Mouse (Mus musculus): ENCODE measurements at regions not wholly inside any gene's neighbourhood (a gene's known extent, or its start where the extent isn't known, plus 50 kb on each side); places are given as distances from the start of the nearest gene placed in this dataset.
A peak's percentile ranks its signal among the peaks of the same experiment; 100 is the strongest.
"Not testable (repeated sequence)": the region's sequence is repeated elsewhere in the genome, so short reads cannot be mapped to it uniquely, and the experiment has no call there.

DNA sequence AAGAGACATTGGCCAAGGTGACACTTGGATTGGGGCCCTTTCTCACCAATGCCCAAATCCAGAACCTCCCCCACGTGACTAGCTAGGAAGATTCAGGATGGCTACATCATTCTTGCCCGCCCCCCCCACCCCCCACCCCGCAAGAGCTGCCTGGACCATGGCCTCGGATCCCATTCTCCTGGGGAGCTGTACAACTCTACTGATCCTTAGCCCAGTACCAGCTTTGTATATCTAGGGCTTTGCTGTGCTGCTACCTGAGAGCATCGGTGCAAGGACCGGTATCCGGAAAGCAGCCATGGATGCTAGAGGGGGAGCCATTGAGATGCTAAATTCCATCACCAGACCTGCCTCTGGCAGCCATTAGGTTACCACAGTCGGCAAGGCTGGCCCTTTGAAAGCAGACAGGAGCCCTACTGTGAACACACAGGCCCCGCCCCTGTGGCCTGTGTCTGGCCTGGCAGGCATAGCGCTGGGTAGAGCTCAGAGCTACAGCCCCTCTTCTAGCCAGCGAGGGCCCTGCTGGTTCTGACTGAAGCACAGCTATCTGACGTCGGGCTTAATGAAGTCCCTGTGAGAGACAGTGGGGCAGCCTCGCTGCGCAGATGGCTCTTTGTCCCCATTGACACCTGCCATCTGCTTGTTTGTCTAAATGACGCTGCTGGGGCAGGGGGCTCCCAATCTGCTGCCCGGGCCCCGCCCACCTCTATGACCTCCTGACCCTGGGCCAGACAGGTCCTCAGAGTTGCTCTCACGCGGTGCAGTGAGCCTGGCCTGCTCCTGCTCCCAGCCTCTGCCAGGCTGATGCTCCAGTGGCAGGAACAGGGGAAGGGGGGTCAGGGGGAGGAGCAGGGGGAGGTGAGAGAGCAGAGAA, 128.9 kb downstream of the Dll1 start:
- peak; percentile 26 for DNase-seq (ENCODE audit: low read depth, low spot score)

DNA sequence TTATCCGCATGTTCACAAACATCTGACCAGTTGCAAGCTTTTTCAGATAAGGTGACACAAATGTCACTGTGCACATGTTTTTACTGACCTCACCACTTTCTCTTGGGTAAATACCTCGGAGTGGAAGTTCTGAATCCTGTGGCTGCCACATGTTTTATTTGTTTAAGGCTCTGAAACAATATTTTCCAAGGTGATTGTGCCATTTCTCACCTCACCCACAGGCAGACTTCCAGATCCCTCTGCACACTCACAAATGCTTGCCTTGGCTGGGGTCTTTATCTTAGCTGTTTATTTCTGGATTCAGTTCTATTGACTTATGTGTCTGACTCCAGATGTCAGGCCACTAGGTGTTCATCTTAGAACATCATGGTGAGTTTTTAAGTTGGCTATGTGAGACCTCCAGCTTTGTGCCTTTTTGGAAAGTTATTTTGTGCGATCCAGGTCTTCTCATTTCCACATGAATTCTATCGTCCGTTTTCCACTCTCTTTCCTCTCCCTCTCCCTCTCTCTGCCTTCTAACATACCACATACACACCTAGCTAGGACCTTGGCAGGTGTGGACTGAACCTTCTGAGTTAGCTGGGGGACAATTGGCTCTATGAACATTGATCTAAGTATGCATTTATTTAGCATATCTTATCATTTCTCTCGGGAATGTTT, 133.6 kb downstream of the Dll1 start:
- no peak for DNase-seq (ENCODE audit: low read depth, low spot score)

DNA sequence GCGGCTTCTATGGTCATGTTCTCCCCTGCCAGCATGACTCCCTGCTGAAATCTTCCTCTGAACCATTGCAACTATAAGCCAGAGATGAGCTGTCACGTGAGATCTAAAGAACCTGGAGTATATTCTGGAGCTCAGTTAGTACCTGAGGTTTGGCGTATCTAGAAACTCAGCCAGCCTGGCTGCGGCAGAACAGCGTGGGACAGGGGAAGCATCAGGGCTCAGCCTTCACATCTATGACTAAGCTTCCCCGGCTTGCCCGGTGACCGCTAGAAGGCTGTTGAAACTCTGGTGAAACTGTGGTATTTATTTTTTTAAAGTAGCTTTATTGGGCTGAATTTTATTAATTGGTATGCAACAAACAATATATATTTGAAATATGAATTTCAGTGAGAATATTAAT, 134.3 kb downstream of the Dll1 start:
- DNase-seq (ENCODE audit: low read depth, low spot score), result no peak

DNA sequence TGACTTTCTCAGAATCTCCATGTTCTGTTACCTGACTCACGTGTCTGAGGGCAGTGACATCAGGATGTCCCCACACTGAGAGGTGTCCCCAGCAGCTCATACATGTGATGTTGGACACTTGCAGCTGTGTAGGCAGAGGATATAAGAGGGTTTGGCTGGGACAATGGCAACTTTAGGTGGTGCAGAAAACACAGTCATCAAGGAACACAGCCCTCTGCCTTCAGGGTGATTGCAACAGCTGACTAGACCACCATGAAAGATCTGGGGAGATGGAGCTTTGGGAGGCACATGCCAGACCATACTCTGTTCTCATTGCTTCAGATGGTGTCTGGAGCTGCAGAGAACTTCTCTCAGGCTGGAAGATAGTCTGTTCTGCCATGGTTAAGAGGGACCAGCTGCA, 135.2 kb downstream of the Dll1 start:
- DNase-seq (ENCODE audit: low read depth, low spot score), result no peak

DNA sequence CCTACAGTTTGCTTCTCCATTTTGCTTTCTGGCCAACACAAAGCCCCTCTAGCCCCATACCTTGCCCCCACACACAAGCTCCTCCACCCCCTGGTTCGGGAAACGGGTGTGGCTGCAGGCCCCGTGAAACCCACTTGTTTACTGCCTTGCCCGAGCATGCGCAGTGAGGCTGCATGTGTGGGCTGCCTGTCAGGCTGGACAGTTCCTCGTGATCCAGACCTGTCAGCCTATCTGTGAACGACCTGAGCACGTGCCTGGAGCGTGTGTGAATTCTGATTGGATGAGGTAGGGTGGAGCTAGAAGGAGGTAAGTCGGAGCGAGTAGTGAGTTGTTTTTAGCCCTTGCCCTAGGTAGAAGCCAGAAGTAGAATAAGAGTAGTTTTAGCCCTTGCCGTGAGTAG, 136.0 kb downstream of the Dll1 start:
- DNase-seq (ENCODE audit: low read depth, low spot score), result not testable (repeated sequence)

DNA sequence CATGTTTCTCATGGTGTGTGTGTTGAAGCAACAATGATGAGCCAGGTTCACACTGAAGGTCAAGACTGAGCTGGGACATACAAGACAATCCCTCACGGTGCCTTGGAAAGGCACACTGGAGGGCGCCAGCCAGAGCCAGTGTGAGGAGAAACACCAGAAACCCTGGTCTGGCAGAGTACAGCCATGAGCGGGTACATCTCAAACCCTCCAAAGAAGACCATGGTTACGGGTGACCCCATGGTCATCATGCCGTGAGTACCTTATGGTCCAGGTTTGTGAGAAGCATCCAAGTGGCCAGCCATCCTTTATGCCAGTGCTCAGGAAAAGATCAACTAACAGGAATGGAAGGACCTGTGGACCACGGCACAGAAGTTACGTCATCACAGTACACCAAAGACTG, 136.7 kb downstream of the Dll1 start:
- no peak for DNase-seq (ENCODE audit: low read depth, low spot score)

DNA sequence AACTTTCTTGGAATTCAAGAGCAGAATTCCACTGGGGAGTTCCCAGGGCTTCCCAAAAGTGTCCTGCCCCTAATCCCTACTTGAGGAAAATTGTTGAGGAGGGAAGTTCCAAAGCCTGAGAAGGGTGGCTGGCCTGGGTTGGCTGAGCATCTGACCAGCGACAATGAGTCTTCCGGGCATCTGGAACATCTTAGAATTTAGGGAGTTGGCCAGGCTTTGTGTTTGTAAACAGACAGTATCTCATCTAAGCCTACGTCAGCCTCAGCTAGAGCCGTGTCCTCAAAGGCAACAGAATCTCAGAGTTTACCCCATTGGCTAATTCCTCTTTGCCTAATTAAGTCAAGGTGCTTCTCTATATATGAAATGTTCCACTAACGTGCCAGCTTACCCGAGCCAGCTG, 141.6 kb downstream of the Dll1 start:
- DNase-seq (ENCODE audit: low read depth, low spot score), result no peak

DNA sequence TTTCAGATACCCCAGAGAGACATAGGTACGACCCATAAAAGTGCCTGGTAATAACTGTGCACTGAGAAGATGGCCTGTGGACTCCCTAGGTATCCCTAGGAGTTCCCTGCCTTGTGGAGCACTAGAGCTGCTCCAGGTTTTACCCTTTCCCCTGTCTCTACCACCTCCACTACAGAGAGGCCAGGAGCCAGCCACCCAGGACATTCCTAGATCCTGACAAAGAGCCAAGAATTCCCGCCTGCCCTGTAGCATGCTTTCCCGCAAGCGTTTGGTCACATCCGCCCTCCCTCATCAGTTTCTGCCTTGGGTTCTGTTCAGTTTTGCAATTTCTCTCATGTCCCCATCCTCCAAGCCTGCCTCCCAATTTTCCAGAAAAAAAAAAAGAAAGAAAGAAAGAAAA, 145.5 kb downstream of the Dll1 start:
- no peak for DNase-seq (ENCODE audit: low read depth, low spot score)

DNA sequence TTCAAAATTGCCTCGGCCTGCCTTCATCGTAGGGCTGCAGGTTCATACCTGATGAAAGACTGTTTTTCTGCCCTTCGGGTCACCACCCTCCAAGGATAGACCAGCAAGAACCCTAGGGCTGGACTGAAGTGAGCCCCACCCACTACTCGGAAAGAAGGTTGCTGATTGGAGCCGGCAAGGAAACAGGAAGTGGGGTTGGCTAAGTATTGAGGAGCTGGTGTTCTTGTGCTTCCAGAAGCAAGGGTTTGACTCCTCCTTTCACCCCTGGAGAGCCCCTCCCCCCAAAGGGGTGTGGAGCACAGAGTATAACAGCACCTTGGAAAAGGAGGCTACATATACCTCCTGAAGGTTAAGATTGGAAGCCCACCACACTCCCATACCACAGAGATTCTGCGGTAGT, 147.5 kb downstream of the Dll1 start:
- DNase-seq (ENCODE audit: low read depth, low spot score), result no peak

DNA sequence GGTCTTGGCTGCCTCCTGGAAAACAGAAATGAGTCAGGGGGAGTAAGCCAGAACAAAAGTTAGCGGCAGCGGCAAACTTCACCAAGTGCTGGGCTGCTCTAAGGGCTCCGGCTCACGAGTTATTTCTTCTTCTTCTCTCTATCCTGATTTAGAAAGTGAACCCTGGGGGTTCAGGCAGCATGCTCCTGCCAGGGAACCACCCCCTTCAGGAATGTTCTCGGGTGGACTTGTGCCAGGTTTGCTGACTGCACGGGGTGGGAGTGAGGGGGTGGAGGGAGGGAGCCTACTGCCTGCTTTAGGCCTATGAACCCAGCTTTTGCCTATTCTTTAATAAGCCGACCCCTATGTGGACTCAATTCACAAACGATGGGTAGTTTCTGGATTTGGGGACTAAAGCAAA, 148.6 kb downstream of the Dll1 start:
- peak; percentile 6 for DNase-seq (ENCODE audit: low read depth, low spot score)

DNA sequence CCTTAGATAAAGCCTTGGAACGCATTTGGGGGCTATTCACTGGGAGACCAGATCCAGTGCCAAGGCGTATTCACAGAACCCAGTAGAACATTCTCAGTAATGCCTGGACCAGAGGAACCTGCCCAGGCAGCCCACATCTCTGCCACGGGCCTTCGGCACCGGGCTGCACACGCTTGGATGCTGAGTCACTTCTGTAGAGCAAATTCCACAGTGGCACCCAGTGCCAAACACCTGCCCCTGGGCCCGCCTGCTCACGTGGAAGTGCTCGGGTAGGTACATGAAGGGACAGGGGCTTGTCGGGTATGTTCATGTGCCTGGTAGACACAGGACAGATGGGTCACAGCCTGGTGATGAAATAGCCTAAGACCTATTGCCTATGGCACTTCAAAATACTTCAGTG, 152.8 kb downstream of the Dll1 start:
- DNase-seq (ENCODE audit: low read depth, low spot score), result no peak

DNA sequence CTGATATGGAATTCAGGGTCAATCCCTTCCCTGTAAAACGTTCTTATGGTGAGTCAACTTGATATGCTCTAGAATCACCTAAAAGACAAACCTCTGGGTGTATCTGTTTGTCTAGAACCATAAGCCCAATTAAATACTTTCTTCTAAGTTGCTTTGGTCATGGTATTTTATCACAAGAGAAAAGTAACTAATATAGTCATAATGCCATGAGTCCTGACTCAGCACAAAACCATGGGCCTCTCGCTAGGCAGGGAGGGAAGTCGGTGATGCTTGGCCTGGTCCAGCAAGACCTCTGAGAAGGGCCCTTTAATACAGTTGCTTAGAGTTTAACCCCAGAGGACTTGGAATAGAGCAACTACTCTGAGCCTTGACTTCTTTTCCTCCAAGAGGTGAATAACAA, 153.7 kb downstream of the Dll1 start:
- no peak for DNase-seq (ENCODE audit: low read depth, low spot score)

DNA sequence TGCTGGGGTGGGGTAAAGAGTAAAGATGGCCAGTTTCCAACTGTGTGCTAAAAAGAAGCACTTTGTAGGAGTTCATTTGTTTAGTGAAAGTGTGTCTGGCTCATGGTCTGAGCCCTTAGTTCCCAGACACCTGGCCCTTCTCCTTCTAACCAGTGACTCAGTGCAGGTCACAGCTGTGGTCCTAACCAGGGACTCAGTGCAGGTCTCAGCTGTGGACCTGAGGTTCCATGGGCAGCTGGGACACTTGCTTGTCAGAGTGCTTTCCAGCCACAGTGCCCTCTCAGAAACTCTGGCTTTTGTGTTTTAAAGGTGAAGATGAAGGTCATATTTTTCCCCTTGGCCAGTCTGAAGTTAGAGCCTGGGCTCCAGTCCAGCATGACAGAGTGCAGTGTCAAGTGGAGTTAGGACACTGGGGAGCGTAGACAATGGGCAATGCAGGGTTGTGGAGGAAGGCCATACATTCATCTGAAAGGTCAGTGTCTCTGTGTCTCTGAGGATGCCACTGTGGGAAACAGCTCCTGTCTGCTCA, 162.5 kb downstream of the Dll1 start:
- DNase-seq (ENCODE audit: low read depth, low spot score), result no peak

DNA sequence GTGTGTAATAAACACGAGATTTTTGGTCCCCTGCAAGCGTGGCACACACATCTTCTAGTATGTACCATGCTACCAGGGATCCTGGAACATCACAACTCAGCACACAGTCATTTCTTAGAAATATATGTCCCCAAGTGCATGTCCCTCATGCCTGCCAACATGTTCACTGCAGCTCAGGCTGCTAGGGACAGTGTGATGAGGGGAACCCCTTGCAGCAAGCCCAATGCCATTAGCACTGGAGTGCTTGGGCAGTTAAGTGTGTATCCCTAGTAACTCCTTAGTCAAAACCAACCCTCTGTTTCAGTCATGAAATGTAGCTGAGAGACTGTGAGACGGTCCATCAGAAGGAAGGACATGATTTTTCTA, 167.5 kb upstream of the Gm3448 start:
- DNase-seq (ENCODE audit: low read depth, low spot score), result no peak

DNA sequence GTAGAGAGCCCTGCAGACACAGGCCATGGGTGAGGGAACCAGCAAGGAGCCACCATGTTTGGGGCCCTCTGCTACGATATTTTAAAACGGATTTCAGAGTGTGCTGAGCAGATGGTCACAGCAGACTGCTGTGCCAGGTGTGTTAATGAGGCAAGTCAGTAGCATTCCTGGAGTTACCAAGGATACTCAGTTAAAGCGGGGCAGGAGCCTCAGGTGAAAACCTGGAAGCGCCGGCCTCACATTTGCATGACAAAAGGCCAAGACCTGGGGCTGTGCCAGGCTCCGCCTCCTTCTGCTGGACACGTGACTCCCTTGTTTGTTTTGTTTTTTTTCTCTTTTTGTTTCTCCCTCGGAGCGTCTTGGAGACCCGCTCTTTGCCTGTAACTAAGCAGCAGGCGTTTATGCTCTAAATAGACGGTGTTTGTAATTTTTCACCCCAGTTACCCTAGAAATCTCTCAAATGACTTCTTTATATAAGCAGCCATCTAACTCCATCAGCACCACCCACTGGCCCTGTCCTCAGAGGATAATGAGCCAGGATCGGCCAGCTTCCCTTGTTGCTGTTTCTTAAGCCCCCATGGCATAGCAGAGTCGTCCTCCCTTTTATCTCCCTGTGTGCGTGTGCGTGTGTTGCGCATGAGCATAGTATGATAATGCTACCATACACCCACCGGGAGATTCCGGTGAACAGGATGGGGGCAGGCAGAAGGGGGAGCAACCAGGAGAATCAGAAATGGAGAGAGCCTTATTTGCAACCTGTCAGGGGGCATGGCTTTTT, 166.9 kb upstream of the Gm3448 start:
- peak; percentile 78 for DNase-seq (ENCODE audit: low read depth, low spot score)

DNA sequence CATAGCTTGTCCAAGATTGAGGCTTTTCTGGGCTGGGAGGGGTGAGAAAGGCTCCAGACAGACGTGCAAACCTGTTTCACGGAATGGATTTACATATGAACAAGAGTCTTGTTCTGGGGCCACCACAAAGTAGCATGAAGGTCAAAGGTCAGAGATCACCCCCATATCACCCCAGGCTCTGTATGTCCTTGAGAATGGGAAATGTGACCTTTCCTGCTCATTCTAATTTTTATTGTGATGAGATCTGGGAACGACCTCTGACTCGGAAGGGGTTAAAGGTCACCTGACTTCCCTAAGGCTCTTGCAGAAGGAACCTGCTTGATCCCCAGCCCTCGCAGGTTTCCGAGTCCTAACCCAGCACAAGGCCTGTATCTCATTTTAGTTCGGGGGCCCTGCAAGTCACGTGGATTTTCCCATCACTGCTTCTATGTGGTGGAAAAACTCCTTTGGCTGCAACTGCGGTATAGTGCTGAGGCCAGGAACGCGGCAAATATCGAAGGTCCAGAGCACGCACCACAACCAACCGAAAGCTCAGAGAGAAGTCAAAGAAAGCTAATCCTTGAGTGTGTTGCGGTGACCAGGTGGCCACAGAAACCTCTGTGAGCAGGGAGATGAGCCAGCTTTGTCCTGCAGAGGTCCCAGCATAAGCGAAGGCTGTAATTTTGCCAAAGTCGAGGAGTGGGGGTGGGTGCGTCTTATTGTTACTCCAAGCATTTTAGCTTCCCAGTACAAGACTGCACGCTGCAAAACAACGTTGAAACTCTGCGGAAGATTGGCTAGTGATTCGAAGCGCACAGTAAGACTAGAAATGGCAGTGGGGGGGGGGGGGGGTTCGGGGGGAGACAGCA, 166.1 kb upstream of the Gm3448 start:
- peak; percentile 29 for DNase-seq (ENCODE audit: low read depth, low spot score)

DNA sequence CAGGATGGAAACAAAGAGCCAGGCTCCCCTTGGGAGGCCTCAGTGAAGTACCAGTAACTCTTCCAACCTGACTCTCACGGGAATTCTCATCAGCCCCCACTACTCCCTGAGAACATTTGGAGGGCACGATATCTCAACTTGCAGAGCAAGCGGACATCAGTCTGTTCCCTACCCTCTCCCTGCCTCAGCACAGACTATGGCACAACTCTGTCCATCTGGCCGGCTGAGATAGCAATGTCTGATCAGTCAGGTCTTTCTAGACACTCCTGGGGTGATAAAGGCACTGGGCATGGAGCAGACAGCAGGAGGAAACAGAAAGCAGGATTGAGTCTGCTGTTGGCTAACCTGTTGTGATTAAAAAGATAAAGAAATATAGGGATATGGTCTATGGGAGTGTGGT, 164.5 kb upstream of the Gm3448 start:
- DNase-seq (ENCODE audit: low read depth, low spot score), result no peak

DNA sequence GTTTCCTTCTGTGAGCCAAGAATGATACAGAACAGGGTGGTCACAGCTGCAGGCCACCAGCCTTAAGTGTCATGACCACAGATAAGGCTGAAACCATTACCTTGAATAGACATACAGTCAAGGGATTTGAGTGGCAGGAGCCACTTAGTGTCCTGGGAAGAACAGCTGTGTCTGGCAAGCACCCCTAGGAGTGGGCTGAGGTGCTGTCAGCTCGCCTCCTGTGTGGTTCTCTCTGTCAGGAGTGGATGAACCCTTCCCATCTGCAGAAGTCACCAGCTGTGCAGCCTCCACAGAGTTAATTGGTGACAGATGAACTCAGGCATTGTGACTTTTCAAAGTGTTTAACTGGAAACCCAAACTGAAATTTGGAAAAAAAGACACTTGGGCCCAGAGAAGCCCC, 163.2 kb upstream of the Gm3448 start:
- DNase-seq (ENCODE audit: low read depth, low spot score), result no peak

DNA sequence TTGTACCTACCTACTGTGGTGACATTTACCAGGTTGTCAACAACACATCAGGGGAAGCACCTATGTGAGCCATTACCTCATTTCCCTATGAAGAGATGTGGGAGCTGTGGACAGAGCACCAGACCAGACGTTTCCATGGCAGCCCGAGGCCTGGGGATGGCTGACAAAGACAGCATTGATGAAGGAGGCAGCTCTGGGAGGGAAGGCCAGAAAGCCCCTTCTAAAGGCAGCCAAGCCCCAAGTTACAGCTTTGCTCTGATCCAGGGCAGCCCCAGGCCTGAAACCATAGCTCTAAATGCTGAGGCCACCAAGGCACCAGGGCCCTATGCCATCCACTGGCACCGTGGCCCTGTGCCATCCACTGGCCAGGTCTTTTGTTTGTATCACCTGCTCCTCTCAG, 157.9 kb upstream of the Gm3448 start:
- DNase-seq (ENCODE audit: low read depth, low spot score), result no peak

DNA sequence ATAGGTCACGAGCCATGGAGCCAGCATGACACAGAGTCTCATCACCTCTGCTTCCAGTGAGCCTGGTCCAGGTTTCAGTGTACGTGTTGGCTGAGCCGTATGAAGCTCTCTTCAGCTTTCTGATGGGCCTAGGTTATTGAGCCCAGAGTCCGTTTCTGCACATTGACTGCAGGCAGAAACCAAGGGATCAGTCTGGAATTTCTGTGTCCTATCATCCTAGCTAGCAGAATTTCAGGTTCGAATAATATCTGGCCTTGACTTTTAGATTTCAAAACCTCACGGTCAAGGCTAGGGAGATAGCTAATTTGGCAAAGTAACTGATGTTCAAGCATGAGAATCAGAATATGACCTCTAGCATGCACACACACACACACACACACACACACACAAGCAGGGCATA, 156.0 kb upstream of the Gm3448 start:
- no peak for DNase-seq (ENCODE audit: low read depth, low spot score)

DNA sequence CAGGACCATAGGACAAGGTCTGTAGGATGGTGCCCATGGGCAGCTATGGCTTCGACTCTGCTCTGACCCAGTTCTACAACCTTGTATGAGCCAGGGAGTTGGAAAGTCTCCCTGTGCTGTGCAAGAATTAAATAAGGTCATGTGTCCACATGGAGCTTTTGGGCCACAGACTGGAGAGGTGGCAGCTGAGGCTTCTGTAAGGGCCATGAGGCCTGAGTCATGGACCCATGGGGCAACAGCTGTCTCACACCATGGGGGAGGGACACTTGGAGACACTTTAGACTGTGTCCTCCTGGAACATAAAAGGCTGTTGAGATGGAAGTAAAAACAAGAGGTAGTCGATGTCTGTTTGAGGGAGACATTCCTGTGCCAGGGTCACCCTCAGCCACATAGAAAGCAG, 154.5 kb upstream of the Gm3448 start:
- DNase-seq (ENCODE audit: low read depth, low spot score), result no peak
